Mouse (Mus musculus): ENCODE results near the gene Huwe1. TPM values are rescaled to one million over a fixed set of nuclear protein-coding genes. Genes with fewer than 3 reads are reported as not detected.

Huwe1 gene
- polyA plus RNA-seq (2012; rRNA removed), result 45.0 and 55.2 TPM in 2 replicates

DNA sequence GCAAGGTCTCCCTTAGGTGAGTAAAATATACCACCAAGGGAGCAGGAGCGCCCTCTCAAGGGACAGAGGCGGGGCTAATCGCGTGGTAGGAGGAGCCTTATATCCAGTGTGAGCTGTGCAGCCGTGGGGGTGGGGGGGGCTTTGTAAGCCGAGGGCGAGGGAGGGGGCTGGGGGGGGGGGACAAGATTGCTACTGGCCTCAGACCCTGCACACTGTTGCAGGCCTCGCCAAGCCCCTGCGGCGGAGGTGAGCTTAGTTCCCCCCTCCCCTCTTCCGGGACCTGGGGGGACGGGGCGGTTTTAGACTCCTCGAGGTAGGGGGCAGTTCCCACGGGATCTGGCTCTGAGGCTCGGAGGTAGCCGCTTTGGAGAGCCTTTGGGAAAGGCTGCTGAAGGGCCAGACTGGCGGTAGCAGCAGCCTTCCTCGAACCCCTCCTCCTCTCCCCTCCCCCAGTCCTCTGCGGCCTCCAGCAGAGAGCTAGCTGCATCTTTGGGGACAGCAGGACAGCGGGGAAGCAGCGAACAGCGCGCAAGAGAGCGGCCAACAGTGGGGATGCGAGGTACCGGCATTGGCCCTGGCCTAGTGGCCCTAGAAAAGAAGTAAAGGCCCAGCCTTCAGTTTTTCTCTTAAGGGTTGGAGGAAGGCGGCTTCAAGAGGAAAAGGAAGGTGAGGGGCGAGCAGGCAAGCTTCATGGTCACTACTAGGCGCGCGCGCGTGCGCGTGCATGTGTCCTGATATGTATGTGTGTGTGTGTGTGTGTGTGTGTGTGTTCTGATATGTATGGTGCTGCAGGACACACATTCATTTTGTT lies at the start of gene Huwe1:
Huwe1 (plus strand) TSS at position 107 of the 811 bp plus-strand sequence.
- Histone ChIP-seq H3K4me3 (replicated peaks; ENCODE audit: extremely low read depth, low read depth, low read length) (peak within 1 kb of the TSS; percentile 86), H3K4me1 (ENCODE audit: control insufficient read depth, insufficient read depth, low read length) (no peaks in the 10 kb centered on the region; the same call in 1 of the 2 replicates)
- peak; percentile 54 for DNase-seq
- TF ChIP-seq CTCF (IDR thresholded peaks at IDR 0.05; ENCODE audit: insufficient read depth, low read length) (no peak), POLR2A (IDR thresholded peaks at IDR 0.05; ENCODE audit: borderline replicate concordance, extremely low read depth, low read depth, low read length) (peak; percentile 25; the same call in 1 of the 2 replicates)
- 29% methylated on average over 36 of the region's 36 CpGs for WGBS

DNA sequence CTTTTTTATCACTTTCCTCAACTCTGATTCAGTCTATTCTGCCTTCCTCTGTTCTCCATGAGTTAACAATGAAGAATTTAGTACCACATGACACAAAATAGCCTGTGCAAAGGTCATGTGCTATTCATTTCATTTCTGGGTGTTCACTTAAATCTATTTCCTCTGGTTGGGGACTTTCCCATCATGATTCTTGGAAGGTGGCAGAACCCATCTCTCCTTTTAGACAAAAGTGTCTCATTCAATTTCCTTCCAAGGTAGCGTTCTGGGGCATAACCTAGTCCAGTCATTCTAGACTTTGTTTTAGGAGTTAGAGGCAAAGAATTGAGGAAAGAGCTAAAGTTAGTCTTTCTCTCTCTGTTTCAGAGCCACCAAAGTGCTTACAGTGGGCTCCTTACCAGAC lies 20.3 kb upstream of the Huwe1 start:
- TF ChIP-seq POLR2A (IDR thresholded peaks at IDR 0.05; ENCODE audit: borderline replicate concordance, extremely low read depth, low read depth, low read length) (no peak), CTCF (IDR thresholded peaks at IDR 0.05; ENCODE audit: insufficient read depth, low read length) (no peak)
- H3K4me3 ChIP-seq (replicated peaks; ENCODE audit: extremely low read depth, low read depth, low read length), result no peak overlapping the region
- H3K4me1 ChIP-seq (ENCODE audit: control insufficient read depth, insufficient read depth, low read length), result no peaks in the 10 kb centered on the region
- 83% methylated on average over 1 of the region's 1 CpGs for WGBS
- DNase-seq, result no peak

- no peak overlapping the region for H3K4me3 ChIP-seq (replicated peaks; ENCODE audit: extremely low read depth, low read depth, low read length)
- no peaks in the 10 kb centered on the region for H3K4me1 ChIP-seq (ENCODE audit: control insufficient read depth, insufficient read depth, low read length)
- 68% methylated on average over 4 of the region's 4 CpGs for WGBS
- no peak for DNase-seq
- TF ChIP-seq CTCF (IDR thresholded peaks at IDR 0.05; ENCODE audit: insufficient read depth, low read length) (no peak), POLR2A (IDR thresholded peaks at IDR 0.05; ENCODE audit: borderline replicate concordance, extremely low read depth, low read depth, low read length) (no peak)
These were observed 17.7 kb upstream of the Huwe1 start for GRCm38 (mm10) chrX:151782939-151783338.

GRCm38 (mm10) chrX:151792766-151793165 lies 7.8 kb upstream of the Huwe1 start:
- Histone ChIP-seq H3K4me3 (replicated peaks; ENCODE audit: extremely low read depth, low read depth, low read length) (no peak overlapping the region), H3K4me1 (ENCODE audit: control insufficient read depth, insufficient read depth, low read length) (no peaks in the 10 kb centered on the region)
- 44% methylated on average over 2 of the region's 2 CpGs for WGBS
- TF ChIP-seq CTCF (IDR thresholded peaks at IDR 0.05; ENCODE audit: insufficient read depth, low read length) (no peak), POLR2A (IDR thresholded peaks at IDR 0.05; ENCODE audit: borderline replicate concordance, extremely low read depth, low read depth, low read length) (no peak)
- DNase-seq, result no peak

DNA sequence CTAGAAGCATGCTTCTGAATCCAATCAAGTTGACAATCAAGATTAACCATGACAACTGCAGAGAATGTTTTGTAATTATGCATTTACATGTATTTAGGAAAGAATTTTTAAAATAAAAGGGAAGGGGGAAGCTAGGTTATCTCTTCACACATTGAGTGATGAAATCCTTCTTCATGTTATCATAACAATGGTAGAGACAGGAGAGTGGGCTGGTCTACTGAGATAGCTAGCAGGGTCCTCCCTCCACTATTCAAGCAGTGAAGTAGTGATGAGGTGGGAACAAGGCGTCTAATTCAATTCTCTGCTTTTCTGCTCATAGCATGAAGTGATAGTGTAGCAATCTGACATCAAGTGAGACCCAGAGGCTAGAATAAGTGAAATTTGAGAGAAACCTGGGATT lies 2.6 kb upstream of the Huwe1 start:
- DNase-seq, result no peak
- WGBS, result 65% methylated on average over 1 of the region's 1 CpGs
- Histone ChIP-seq H3K4me3 (replicated peaks; ENCODE audit: extremely low read depth, low read depth, low read length) (no peak overlapping the region), H3K4me1 (ENCODE audit: control insufficient read depth, insufficient read depth, low read length) (no peaks in the 10 kb centered on the region)
- TF ChIP-seq POLR2A (IDR thresholded peaks at IDR 0.05; ENCODE audit: borderline replicate concordance, extremely low read depth, low read depth, low read length) (no peak), CTCF (IDR thresholded peaks at IDR 0.05; ENCODE audit: insufficient read depth, low read length) (no peak)

DNA sequence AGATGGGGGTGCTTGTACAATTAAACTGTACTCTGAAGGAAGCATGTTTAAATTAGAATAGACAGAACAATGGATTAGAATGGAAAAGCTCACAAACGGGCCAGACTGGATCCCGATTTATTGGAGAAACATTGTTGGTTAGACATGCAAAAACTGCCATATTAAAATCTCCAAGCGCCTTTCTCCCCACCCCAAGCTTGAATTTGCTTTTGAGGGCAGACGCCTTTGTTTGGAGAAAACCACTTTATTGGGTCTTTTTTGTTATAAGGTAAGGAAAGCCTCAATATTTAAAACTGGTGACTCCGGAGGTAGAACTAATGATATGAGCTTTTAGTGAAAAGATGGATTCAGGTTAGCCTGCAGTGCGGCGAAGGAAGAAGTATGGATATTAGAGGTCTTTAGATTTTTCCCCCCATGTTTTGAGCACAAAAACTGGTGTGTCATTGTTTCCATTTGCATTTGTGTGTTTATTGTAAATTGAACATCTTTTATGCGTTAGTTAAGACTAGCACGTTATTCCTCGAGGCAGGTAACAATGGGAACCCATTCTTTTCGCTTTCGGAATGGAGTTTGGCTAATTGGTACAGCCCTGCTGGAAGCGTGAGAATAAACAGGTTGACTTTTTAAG lies 1.8 kb downstream of the Huwe1 start:
- Histone ChIP-seq H3K4me1 (ENCODE audit: control insufficient read depth, insufficient read depth, low read length) (no peaks in the 10 kb centered on the region; the same call in 1 of the 2 replicates), H3K4me3 (replicated peaks; ENCODE audit: extremely low read depth, low read depth, low read length) (peak overlapping the region; percentile 84)
- TF ChIP-seq CTCF (IDR thresholded peaks at IDR 0.05; ENCODE audit: insufficient read depth, low read length) (no peak), POLR2A (IDR thresholded peaks at IDR 0.05; ENCODE audit: borderline replicate concordance, extremely low read depth, low read depth, low read length) (no peak)
- no peak for DNase-seq
- WGBS, result 37% methylated on average over 13 of the region's 13 CpGs

GRCm38 (mm10) chrX:151802956-151803776 lies 2.6 kb downstream of the Huwe1 start:
- TF ChIP-seq POLR2A (IDR thresholded peaks at IDR 0.05; ENCODE audit: borderline replicate concordance, extremely low read depth, low read depth, low read length), result peak; percentile 80; the same call in 1 of the 2 replicates
- TF ChIP-seq CTCF (IDR thresholded peaks at IDR 0.05; ENCODE audit: insufficient read depth, low read length), result no peak
- Histone ChIP-seq H3K4me1 (ENCODE audit: control insufficient read depth, insufficient read depth, low read length) (no peaks in the 10 kb centered on the region; the same call in 1 of the 2 replicates), H3K4me3 (replicated peaks; ENCODE audit: extremely low read depth, low read depth, low read length) (peak overlapping the region; percentile 99)
- peak; percentile 84 for DNase-seq
- WGBS, result 27% methylated on average over 77 of the region's 77 CpGs

DNA sequence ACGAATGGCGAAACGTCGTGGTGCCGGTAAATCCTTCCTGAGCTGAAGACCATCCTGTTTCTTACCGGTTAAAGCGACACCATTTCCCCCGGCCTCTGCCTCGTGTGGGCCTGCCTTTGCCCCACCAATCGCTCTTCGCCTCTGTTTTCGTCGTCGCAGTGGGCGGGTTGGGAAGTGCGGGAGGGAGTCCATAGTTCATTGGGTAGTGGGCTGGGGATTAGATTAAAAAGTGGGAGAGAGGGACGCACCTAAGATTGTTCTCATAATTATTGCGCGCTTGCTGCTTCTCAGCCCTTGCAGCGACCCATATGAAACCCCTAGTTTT lies 3.1 kb downstream of the Huwe1 start:
- WGBS, result 27% methylated on average over 20 of the region's 20 CpGs
- TF ChIP-seq POLR2A (IDR thresholded peaks at IDR 0.05; ENCODE audit: borderline replicate concordance, extremely low read depth, low read depth, low read length), result no peak
- no peak for DNase-seq
- Histone ChIP-seq H3K4me1 (ENCODE audit: control insufficient read depth, insufficient read depth, low read length) (no peaks in the 10 kb centered on the region; the same call in 1 of the 2 replicates), H3K4me3 (replicated peaks; ENCODE audit: extremely low read depth, low read depth, low read length) (peak overlapping the region; percentile 99)

DNA sequence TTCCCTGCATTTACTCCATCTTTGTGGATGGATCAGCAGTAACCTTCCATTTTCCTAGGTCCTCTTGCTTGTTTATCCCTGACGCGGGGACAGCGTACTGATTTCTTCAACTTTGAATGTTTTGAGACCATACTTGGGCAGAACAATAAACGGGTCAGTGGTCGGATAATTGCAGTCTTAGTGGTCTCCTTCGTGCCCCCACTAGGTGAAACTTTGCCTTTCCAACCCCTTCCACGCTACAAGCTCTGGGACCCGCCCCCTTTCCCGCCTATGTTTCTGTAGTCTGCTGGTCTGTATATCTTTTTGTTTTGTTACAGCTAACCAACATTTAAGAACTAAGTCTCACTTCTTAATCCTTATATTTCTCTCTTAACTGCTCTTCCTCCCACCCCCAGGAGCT lies 3.8 kb downstream of the Huwe1 start:
- WGBS, result 29% methylated on average over 9 of the region's 9 CpGs
- no peaks in the 10 kb centered on the region; the same call in 1 of the 2 replicates for H3K4me1 ChIP-seq (ENCODE audit: control insufficient read depth, insufficient read depth, low read length)
- H3K4me3 ChIP-seq (replicated peaks; ENCODE audit: extremely low read depth, low read depth, low read length), result no peak overlapping the region
- peak; percentile 3 for DNase-seq
- TF ChIP-seq POLR2A (IDR thresholded peaks at IDR 0.05; ENCODE audit: borderline replicate concordance, extremely low read depth, low read depth, low read length), result no peak
- no peak for TF ChIP-seq CTCF (IDR thresholded peaks at IDR 0.05; ENCODE audit: insufficient read depth, low read length)

Measured in lung, adult 2 months (tissue).